In the genomic region with DNA sequence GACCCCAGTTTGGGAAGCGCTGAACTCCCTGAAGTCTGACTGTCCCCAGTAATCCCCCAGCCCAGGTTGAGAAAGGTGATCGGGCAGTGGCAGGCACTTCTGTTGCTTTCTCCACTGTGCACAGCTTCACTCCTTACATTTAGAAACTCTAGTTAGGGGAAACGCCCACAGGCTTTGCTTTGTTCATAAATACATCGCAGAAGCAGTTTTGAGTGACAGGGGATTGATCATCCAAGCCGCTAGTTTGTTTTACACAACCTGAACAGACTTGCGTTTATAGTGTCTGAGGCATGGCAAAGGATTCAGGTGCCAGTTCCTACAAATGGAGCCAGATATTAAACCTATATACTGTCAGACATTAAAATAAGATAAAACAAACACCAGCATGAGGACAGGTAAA, we compare ENCODE assay signal across 23 mouse cellular contexts.
DNase-seq lines count a peak whose midpoint lies in the region; ATAC-seq and TF ChIP-seq lines count a peak whose summit lies in the region.
"Had no signal": no experiment of that assay in that cellular context is flagged by ENCODE, and none has a peak within 500 bp of the region (broad histone marks: within the 10 kb centered on the region; RNA-seq: fewer than 3 reads in every experiment).

No protein-coding gene starts in this region.

- no peak for ATAC-seq in stomach, embryonic 14.5 days (ENCODE audit: insufficient number of reproducible peaks, insufficient read depth, low FRiP score, low read depth)
- ATAC-seq in stomach, postnatal 0 days (ENCODE audit: low FRiP score, low TSS enrichment) = no peak
- ATAC-seq in stomach, embryonic 16.5 days (ENCODE audit: insufficient read depth, low FRiP score) = no peak
- no peak for ATAC-seq in inflammation-experienced regulatory T-cells, adult 6 months
- ATAC-seq: forebrain, embryonic 13.5 days; forebrain, embryonic 15.5 days; forebrain, postnatal 0 days had no signal

- no peaks in the 10 kb centered on the region for H3K27me3 ChIP-seq in stomach, embryonic 14.5 days (ENCODE audit: control insufficient read depth, insufficient read depth, low read length)
- H3K27me3 ChIP-seq in stomach, postnatal 0 days (ENCODE audit: control insufficient read depth, insufficient read depth, low read length) = no peaks in the 10 kb centered on the region
- H3K27me3 ChIP-seq in stomach, embryonic 16.5 days (ENCODE audit: control insufficient read depth, insufficient read depth, low read length) = no peaks in the 10 kb centered on the region
- H3K27me3 ChIP-seq: embryonic facial prominence, embryonic 15.5 days; forebrain, embryonic 15.5 days had no signal

- H3K4me1 ChIP-seq in stomach, embryonic 14.5 days (ENCODE audit: control insufficient read depth, insufficient read depth, low read length) = peaks cover 51% of the 10 kb centered on the region
- peaks cover 6% of the 10 kb centered on the region; the same call in 1 of the 2 replicates for H3K4me1 ChIP-seq in stomach, postnatal 0 days (replicated peaks; ENCODE audit: control insufficient read depth, insufficient read depth)
- H3K4me1 ChIP-seq in stomach, embryonic 16.5 days (ENCODE audit: control insufficient read depth, insufficient read depth, low read length) = peaks cover 36% of the 10 kb centered on the region
- H3K4me1 ChIP-seq: forebrain, embryonic 13.5 days; forebrain, embryonic 15.5 days had no signal

- H3K36me3 ChIP-seq in stomach, embryonic 14.5 days (ENCODE audit: control insufficient read depth, insufficient read depth, low read length) = no peaks in the 10 kb centered on the region
- H3K36me3 ChIP-seq in stomach, postnatal 0 days (ENCODE audit: control insufficient read depth, insufficient read depth, low read length) = no peaks in the 10 kb centered on the region
- H3K36me3 ChIP-seq in stomach, embryonic 16.5 days (ENCODE audit: control insufficient read depth, insufficient read depth, low read length) = no peaks in the 10 kb centered on the region
- H3K36me3 ChIP-seq: embryonic facial prominence, embryonic 15.5 days; forebrain, embryonic 15.5 days had no signal

- peak overlapping the region; percentile 52; the same call in 1 of the 2 replicates for H3K27ac ChIP-seq in stomach, embryonic 14.5 days (ENCODE audit: low read length)
- H3K27ac ChIP-seq in stomach, postnatal 0 days (replicated peaks) = no peak overlapping the region
- H3K27ac ChIP-seq in stomach, embryonic 16.5 days (ENCODE audit: low read length) = peak overlapping the region; percentile 25
- H3K27ac ChIP-seq: embryonic facial prominence, embryonic 15.5 days; forebrain, embryonic 13.5 days; forebrain, embryonic 15.5 days had no signal

- DNase-seq in heart, adult 11 months = peak; percentile 58
- DNase-seq in heart, postnatal 10 days = no peak
- no peak for DNase-seq in stomach, postnatal 0 days (ENCODE audit: low spot score)
- peak; percentile 72 for DNase-seq in fat pad, adult 2 months (ENCODE audit: extremely low read depth, low read depth, low spot score)
- no peak for DNase-seq in layer of hippocampus, adult 18-20 months (ENCODE audit: low spot score in 2 of 2)
- DNase-seq: adrenal gland, adult 2 months; adrenal gland, postnatal 10 days; adrenal gland, postnatal 25 days; cerebellum, adult 11 months; cerebellum, adult 18-20 months; cerebellum, adult 8-10 months; cerebellum, adult 9-11 months; cerebellum, postnatal 14 days; cerebellum, postnatal 36 days; embryo, embryonic 11 days; forebrain, postnatal 0 days had no signal

- TF ChIP-seq CTCF in stomach, postnatal 0 days (IDR thresholded peaks at IDR 0.05; ENCODE audit: low read depth) = no peak

- no peak for TF ChIP-seq EP300 in stomach, postnatal 0 days (optimal IDR thresholded peaks at IDR 0.05)

- no peaks in the 10 kb centered on the region for H3K9me3 ChIP-seq in stomach, embryonic 14.5 days (ENCODE audit: control insufficient read depth, low read depth, low read length)
- no peaks in the 10 kb centered on the region for H3K9me3 ChIP-seq in stomach, postnatal 0 days (ENCODE audit: control insufficient read depth, low read length)
- H3K9me3 ChIP-seq in stomach, embryonic 16.5 days (replicated peaks; ENCODE audit: control insufficient read depth, low read length) = no peaks in the 10 kb centered on the region
- H3K9me3 ChIP-seq: embryonic facial prominence, embryonic 15.5 days; forebrain, embryonic 13.5 days; forebrain, embryonic 15.5 days had no signal

- 71% methylated on average over 6 of the region's 6 CpGs for WGBS in stomach, embryonic 14.5 days
- 62% methylated on average over 6 of the region's 6 CpGs for WGBS in stomach, postnatal 0 days
- WGBS in stomach, embryonic 16.5 days = 77% methylated on average over 6 of the region's 6 CpGs

- intact Hi-C loops in heart, postnatal 10 days (cut with DNase I) = no loop called here

- no peak overlapping the region for H3K4me3 ChIP-seq in stomach, embryonic 14.5 days (ENCODE audit: low read depth, low read length)
- H3K4me3 ChIP-seq in stomach, postnatal 0 days (ENCODE audit: low read depth, low read length) = no peak overlapping the region
- H3K4me3 ChIP-seq in stomach, embryonic 16.5 days (replicated peaks; ENCODE audit: low read length) = no peak overlapping the region
- H3K4me3 ChIP-seq: embryonic facial prominence, embryonic 15.5 days; erythroblast, embryonic 14.5 days; forebrain, embryonic 13.5 days; forebrain, embryonic 15.5 days had no signal

- no peak overlapping the region for H3K4me2 ChIP-seq in stomach, embryonic 14.5 days (replicated peaks; ENCODE audit: low read depth, low read length)
- H3K4me2 ChIP-seq in stomach, postnatal 0 days (replicated peaks; ENCODE audit: low read depth) = no peak overlapping the region
- H3K4me2 ChIP-seq in stomach, embryonic 16.5 days (ENCODE audit: low read depth, low read length) = no peak overlapping the region
- H3K4me2 ChIP-seq: embryonic facial prominence, embryonic 15.5 days; forebrain, embryonic 13.5 days; forebrain, embryonic 15.5 days had no signal

- H3K9ac ChIP-seq in stomach, embryonic 14.5 days (replicated peaks; ENCODE audit: low read depth, low read length) = no peak overlapping the region
- no peak overlapping the region for H3K9ac ChIP-seq in stomach, postnatal 0 days (ENCODE audit: low read length)
- no peak overlapping the region for H3K9ac ChIP-seq in stomach, embryonic 16.5 days (ENCODE audit: low read length)
- H3K9ac ChIP-seq: embryonic facial prominence, embryonic 15.5 days; forebrain, embryonic 13.5 days; forebrain, embryonic 15.5 days; forebrain, postnatal 0 days had no signal

Comparison
In these comparisons a context has a peak if more than half of its experiments do, and no peak if none do; other contexts are left out.
1. DNase-seq: peak in heart, adult 11 months (single experiment) and fat pad, adult 2 months (single experiment); none in heart, postnatal 10 days (0 of 2), stomach, postnatal 0 days (single experiment) and layer of hippocampus, adult 18-20 months (0 of 2).